Mouse (Mus musculus) midbrain, postnatal 0 days (tissue): ENCODE data around the gene Gm20388. TPM values are rescaled to one million over a fixed set of nuclear protein-coding genes. Genes with fewer than 3 reads are reported as not detected.
A peak's percentile ranks its signal among the peaks of the same experiment; 100 is the strongest.

Experiments
- ATAC-seq: fragments of 200-750 bp; cut with Nextera tagmentation; 2 replicates; pipeline ENCODE4 v1.8.0; 2017; ENCODE audit warnings: moderate number of reproducible peaks, mild to moderate bottlenecking, moderate TSS enrichment, moderate library complexity; ENCODE audit not compliant: low FRiP score
- DNase-seq: peaks from one replicate; pipeline ENCODE4 v3.0.0-alpha.2; 2015; ENCODE audit warnings: low spot score
- H3K27ac ChIP-seq: fragments of 300-500 bp; sonication (generic); 2 replicates; pipeline ENCODE4 v1.5.1; 2014; ENCODE audit warnings: low read depth, mild to moderate bottlenecking, low read length, mixed read lengths
- H3K27me3 ChIP-seq: fragments of 300-500 bp; sonication (generic); 2 replicates; pipeline ENCODE4 v1.6.1; 2014; ENCODE audit warnings: low read length, control low read depth, mixed read lengths; ENCODE audit not compliant: insufficient read depth
- H3K36me3 ChIP-seq: fragments of 300-500 bp; sonication (generic); 2 replicates; pipeline ENCODE4 v1.6.1; 2014; ENCODE audit warnings: low read length, control low read depth, mixed read lengths; ENCODE audit not compliant: insufficient read depth
- H3K4me1 ChIP-seq: fragments of 300-500 bp; sonication (generic); 2 replicates; pipeline ENCODE4 v1.6.1; 2014; ENCODE audit warnings: mild to moderate bottlenecking, control low read depth, antibody characterized with exemption, low read length, mixed read lengths; ENCODE audit not compliant: insufficient read depth
- H3K4me2 ChIP-seq: fragments of 300-500 bp; sonication (generic); 2 replicates; pipeline ENCODE4 v1.6.1; 2014; ENCODE audit warnings: low read depth, mild to moderate bottlenecking, low read length, mixed read lengths; ENCODE audit not compliant: poor library complexity, severe bottlenecking
- H3K4me3 ChIP-seq: fragments of 300-500 bp; sonication (generic); 2 replicates; pipeline ENCODE4 v1.5.1; 2014; ENCODE audit warnings: low read depth, mild to moderate bottlenecking, low read length, moderate library complexity
- H3K9ac ChIP-seq: fragments of 300-500 bp; sonication (generic); replicated peaks from 2 replicates; pipeline ENCODE4 v1.6.1; 2014; ENCODE audit warnings: mild to moderate bottlenecking, low read length, moderate library complexity, mixed read lengths; ENCODE audit not compliant: poor library complexity, severe bottlenecking
- H3K9me3 ChIP-seq: fragments of 300-500 bp; sonication (generic); 2 replicates; pipeline ENCODE4 v1.6.1; 2016; ENCODE audit warnings: low read length, control low read depth
- CTCF ChIP-seq: IDR thresholded peaks from 2 replicates; pipeline ENCODE4 v1.5.1; 2016; ENCODE audit warnings: antibody characterized with exemption, mild to moderate bottlenecking
- WGBS: fragments of 180-500 bp; shearing (Covaris S2); extraction: QIAGEN DNeasy Blood & Tissue Kit; methylation state at CpG from one replicate; pipeline ENCODE4 v1.1.7; 2014; 5-methylcytosine and 5-hydroxymethylcytosine counted together
- polyA plus RNA-seq: library from polyadenylated mRNA; unstranded; fragments of >200 nt; fragmentation: Nextera tagmentation; extraction: Ambion mirVana; gene quantifications from 2 replicates; pipeline ENCODE4 v1.2.1, GENCODE M21; 2015
- total RNA-seq: library from RNA; depleted of rRNA; stranded (reverse); fragments of >200 nt; gene quantifications from 2 replicates; pipeline ENCODE4 v1.2.3, GENCODE M21; 2014

Gm20388 gene
- total and polyA plus RNA-seq, 2 experiments from 2014 or later, result 74.2 TPM; not detected in 1

DNA sequence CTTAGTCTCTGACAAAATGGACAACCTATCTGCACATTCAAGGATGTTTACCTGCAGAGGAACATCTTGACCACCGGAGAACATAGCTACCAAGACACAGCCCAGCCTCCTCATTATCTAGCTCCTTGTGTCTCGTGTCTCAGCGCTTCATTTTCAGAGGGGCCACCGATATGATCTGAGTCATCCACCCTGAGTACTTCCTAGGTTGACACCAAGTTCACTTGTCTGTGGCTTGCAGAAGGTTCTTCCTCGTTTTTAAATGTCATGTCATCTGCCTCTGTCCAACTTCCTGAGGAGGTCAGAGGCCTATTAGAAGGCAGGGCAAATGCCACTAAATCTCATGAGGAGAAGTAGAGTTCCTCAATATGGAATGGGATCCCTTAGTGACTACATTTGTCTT is 201.9 kb downstream of the Gm20388 start:
- no peaks in the 10 kb centered on the region for H3K27me3 ChIP-seq
- DNase-seq, result no peak
- no peak overlapping the region for H3K27ac ChIP-seq
- no peaks in the 10 kb centered on the region for H3K36me3 ChIP-seq
- no peaks in the 10 kb centered on the region for H3K9me3 ChIP-seq
- 80% methylated on average over 5 of the region's 5 CpGs for WGBS
- no peak for ATAC-seq
- no peak overlapping the region for H3K4me3 ChIP-seq
- no peak overlapping the region for H3K4me2 ChIP-seq
- TF ChIP-seq CTCF, result no peak
- H3K4me1 ChIP-seq, result no peaks in the 10 kb centered on the region
- no peak overlapping the region for H3K9ac ChIP-seq

GRCm38 (mm10) chr8:120113306-120113705 is 202.7 kb downstream of the Gm20388 start:
- no peaks in the 10 kb centered on the region for H3K36me3 ChIP-seq
- no peaks in the 10 kb centered on the region for H3K4me1 ChIP-seq
- no peak for TF ChIP-seq CTCF
- 3% methylated on average over 10 of the region's 10 CpGs for WGBS
- DNase-seq (no peak), ATAC-seq (no peak; the same call in 1 of the 2 replicates)
- no peaks in the 10 kb centered on the region for H3K27me3 ChIP-seq
- peak overlapping the region; percentile 78 for H3K4me3 ChIP-seq
- peak overlapping the region; percentile 73 for H3K27ac ChIP-seq
- H3K9me3 ChIP-seq, result no peaks in the 10 kb centered on the region
- H3K9ac ChIP-seq, result peak overlapping the region; percentile 44
- peak overlapping the region; percentile 71 for H3K4me2 ChIP-seq

- DNase-seq (peak; percentile 100), ATAC-seq (peak; percentile 96)
- Histone ChIP-seq H3K27me3 (no peaks in the 10 kb centered on the region), H3K9ac (peak within 1 kb of the TSS; percentile 86), H3K4me3 (peak within 1 kb of the TSS; percentile 78), H3K27ac (peak within 1 kb of the TSS; percentile 82), H3K9me3 (no peaks in the 10 kb centered on the region), H3K36me3 (no peaks in the 10 kb centered on the region), H3K4me1 (no peaks in the 10 kb centered on the region), H3K4me2 (peak within 1 kb of the TSS; percentile 73)
- under 1% methylated on average over 57 of the region's 61 CpGs for WGBS
- TF ChIP-seq CTCF, result peak; percentile 71
Measured at GRCm38 (mm10) chr8:120113758-120114255, 203.2 kb downstream of the Gm20388 start, which contains the start of gene 6430548M08Rik. TSS of gene 6430548M08Rik (plus strand) at chr8:120114152.

GRCm38 (mm10) chr8:120114315-120114841 is 203.7 kb downstream of the Gm20388 start:
- Histone ChIP-seq H3K9ac (peak overlapping the region; percentile 86), H3K4me3 (peak overlapping the region; percentile 78), H3K9me3 (no peaks in the 10 kb centered on the region), H3K4me1 (no peaks in the 10 kb centered on the region), H3K4me2 (peak overlapping the region; percentile 73), H3K27ac (peak overlapping the region; percentile 82), H3K27me3 (no peaks in the 10 kb centered on the region), H3K36me3 (no peaks in the 10 kb centered on the region)
- TF ChIP-seq CTCF, result no peak
- ATAC-seq (peak; percentile 57), DNase-seq (no peak)
- WGBS, result under 1% methylated on average over 36 of the region's 46 CpGs

GRCm38 (mm10) chr8:120116600-120116999 is 206.0 kb downstream of the Gm20388 start:
- ATAC-seq, result no peak

DNA sequence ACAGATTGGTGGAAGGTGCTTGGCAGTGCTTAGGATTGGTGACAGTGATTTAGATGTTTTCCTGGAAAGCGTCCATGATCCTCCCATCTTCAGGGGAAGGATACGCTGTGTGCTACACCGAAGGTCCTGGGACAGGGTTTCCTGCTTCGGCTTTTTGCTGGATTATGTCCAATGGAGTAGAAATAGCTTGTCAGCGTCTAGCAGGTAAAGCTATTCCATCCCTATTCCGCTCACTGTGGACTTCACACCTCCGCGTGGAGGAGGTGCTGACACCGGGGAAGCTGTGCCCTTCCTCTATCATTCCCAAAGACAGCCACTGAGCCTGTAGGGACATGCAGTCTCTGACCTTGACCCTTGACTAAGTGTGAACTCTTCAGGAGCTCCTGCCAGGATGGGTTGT is 207.5 kb downstream of the Gm20388 start:
- no peaks in the 10 kb centered on the region for H3K27me3 ChIP-seq
- H3K9ac ChIP-seq, result no peak overlapping the region
- no peaks in the 10 kb centered on the region for H3K9me3 ChIP-seq
- no peak for ATAC-seq
- TF ChIP-seq CTCF, result no peak
- no peak overlapping the region for H3K4me2 ChIP-seq
- no peaks in the 10 kb centered on the region; the same call in 1 of the 2 replicates for H3K4me1 ChIP-seq
- DNase-seq, result no peak
- 90% methylated on average over 9 of the region's 9 CpGs for WGBS
- no peak overlapping the region for H3K4me3 ChIP-seq
- no peaks in the 10 kb centered on the region for H3K36me3 ChIP-seq
- H3K27ac ChIP-seq, result no peak overlapping the region

More at GRCm38 (mm10) chr8:120116600-120116999, 206.0 kb downstream of the Gm20388 start:
- no peak for TF ChIP-seq CTCF
- no peaks in the 10 kb centered on the region for H3K4me1 ChIP-seq
- 73% methylated on average over 7 of the region's 7 CpGs for WGBS
- H3K4me2 ChIP-seq, result no peak overlapping the region
- no peaks in the 10 kb centered on the region for H3K36me3 ChIP-seq
- H3K27ac ChIP-seq, result no peak overlapping the region
- no peaks in the 10 kb centered on the region for H3K27me3 ChIP-seq
- H3K9ac ChIP-seq, result no peak overlapping the region
- DNase-seq, result no peak
- H3K9me3 ChIP-seq, result no peaks in the 10 kb centered on the region
- H3K4me3 ChIP-seq, result no peak overlapping the region
